Comparison of ENCODE assay signal across 8 mouse cellular contexts in the genomic region with DNA sequence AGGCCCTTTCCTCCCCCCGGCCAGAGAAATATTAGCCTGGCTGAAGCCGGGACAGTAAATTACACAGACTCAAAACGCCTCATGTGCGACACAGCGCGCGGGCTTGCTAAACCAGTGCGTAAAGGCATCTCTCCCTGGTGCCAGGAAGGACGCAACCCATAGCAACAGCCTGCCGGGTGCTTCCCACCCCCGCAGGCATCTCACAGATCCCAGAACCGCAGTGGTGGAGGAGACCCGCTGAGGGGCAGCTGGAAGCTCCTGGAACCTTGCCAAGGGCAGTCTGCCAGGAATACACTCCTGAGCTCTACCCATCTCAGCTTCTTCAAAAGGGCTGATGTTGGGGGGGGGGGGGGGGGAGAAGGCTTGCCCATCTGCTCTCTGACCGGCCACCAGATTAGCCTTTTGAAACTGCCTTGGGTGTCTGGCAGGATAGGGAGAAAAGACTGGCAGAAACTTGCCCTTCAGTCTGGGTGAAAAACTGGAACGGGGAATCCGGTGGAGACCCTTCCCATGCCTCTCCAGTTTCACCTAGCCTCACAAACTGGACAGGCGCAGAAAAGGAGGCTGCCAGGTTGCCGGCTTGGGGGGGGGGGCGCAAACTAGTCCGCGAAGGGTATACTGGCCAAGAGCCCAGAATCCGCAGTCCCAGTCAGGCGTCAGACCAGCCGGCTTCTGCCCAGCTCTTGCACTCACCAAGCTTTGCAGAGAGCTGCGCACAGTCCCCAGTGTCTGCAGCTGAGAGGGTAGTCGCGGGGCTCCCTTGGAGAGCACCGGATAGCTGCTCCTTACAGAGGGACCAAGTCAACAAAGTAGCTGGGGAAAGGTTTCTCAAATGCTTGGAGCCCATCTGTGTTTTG. TPM values are rescaled to one million over a fixed set of nuclear protein-coding genes. Genes with fewer than 3 reads are reported as not detected.
DNase-seq lines count a peak whose midpoint lies in the region; ATAC-seq lines count a peak whose summit lies in the region.

A gene (plus strand): TSS at position 740 of the 857 bp plus-strand sequence.

- under 1% methylated on average over 28 of the region's 28 CpGs for WGBS in hindbrain, embryonic 14.5 days
- 3% methylated on average over 27 of the region's 28 CpGs for WGBS in liver, embryonic 11.5 days

- H3K27ac ChIP-seq in hindbrain, embryonic 14.5 days = peak within 1 kb of the TSS; percentile 43
- H3K27ac ChIP-seq in liver, embryonic 11.5 days (ENCODE audit: low read depth, low read length) = no peak within 1 kb of the TSS

- peak within 1 kb of the TSS; percentile 75 for H3K4me2 ChIP-seq in hindbrain, embryonic 14.5 days (replicated peaks)
- peak within 1 kb of the TSS; percentile 55 for H3K4me2 ChIP-seq in liver, embryonic 11.5 days

- peak; percentile 12 for DNase-seq in cerebellum, adult 11-12 months
- DNase-seq in ovary, postnatal 36 days (ENCODE audit: low spot score) = peak; percentile 9
- DNase-seq in ovary, postnatal 14 days (ENCODE audit: low spot score) = no peak
- peak; percentile 79 for DNase-seq in hindbrain, embryonic 14.5 days (ENCODE audit: low spot score)
- DNase-seq in liver, embryonic 11.5 days (ENCODE audit: low spot score) = no peak
- DNase-seq in right cerebral cortex, postnatal 25 days = peak; percentile 46
- no peak for DNase-seq in spleen, postnatal 36 days (ENCODE audit: low spot score in 2 of 2)

- H3K4me3 ChIP-seq in hindbrain, embryonic 14.5 days (replicated peaks; ENCODE audit: low read length) = peak within 1 kb of the TSS; percentile 32
- H3K4me3 ChIP-seq in liver, embryonic 11.5 days (ENCODE audit: low read depth, low read length) = peak within 1 kb of the TSS; percentile 23; the same call in 1 of the 2 replicates

- H3K27me3 ChIP-seq in hindbrain, embryonic 14.5 days (ENCODE audit: control insufficient read depth, insufficient read depth, low read length) = peaks cover 19% of the 10 kb centered on the region; the same call in 1 of the 2 replicates
- H3K27me3 ChIP-seq in liver, embryonic 11.5 days (replicated peaks; ENCODE audit: control insufficient read depth, insufficient read depth, low read length) = peaks cover 48% of the 10 kb centered on the region

- H3K36me3 ChIP-seq in hindbrain, embryonic 14.5 days (replicated peaks; ENCODE audit: control insufficient read depth, insufficient read depth) = no peaks in the 10 kb centered on the region
- H3K36me3 ChIP-seq in liver, embryonic 11.5 days (ENCODE audit: control insufficient read depth, insufficient read depth, low read length) = no peaks in the 10 kb centered on the region

- ATAC-seq in cerebellum, adult (ENCODE audit: insufficient number of reproducible peaks, low FRiP score, low TSS enrichment) = no peak
- ATAC-seq in hindbrain, embryonic 14.5 days (ENCODE audit: low FRiP score) = peak; percentile 89
- ATAC-seq in liver, embryonic 11.5 days (replicated peaks; ENCODE audit: low FRiP score) = no peak

- no peaks in the 10 kb centered on the region for H3K9me3 ChIP-seq in hindbrain, embryonic 14.5 days (ENCODE audit: control insufficient read depth, low read length)
- no peaks in the 10 kb centered on the region for H3K9me3 ChIP-seq in liver, embryonic 11.5 days (ENCODE audit: control insufficient read depth, low read length)

- H3K9ac ChIP-seq in hindbrain, embryonic 14.5 days = peak within 1 kb of the TSS; percentile 45
- no peak within 1 kb of the TSS for H3K9ac ChIP-seq in liver, embryonic 11.5 days (ENCODE audit: low read depth, low read length)

- peaks cover 14% of the 10 kb centered on the region for H3K4me1 ChIP-seq in hindbrain, embryonic 14.5 days (replicated peaks; ENCODE audit: control insufficient read depth, insufficient read depth, low read length)
- H3K4me1 ChIP-seq in liver, embryonic 11.5 days (replicated peaks; ENCODE audit: control insufficient read depth, insufficient read depth, low read length) = no peaks in the 10 kb centered on the region

RNA-seq across cellular contexts. Expression of the gene that starts here (rescaled TPM):
- 4.6 and 5.8 TPM in 2 replicates for polyA plus RNA-seq in hindbrain, embryonic 14.5 days (2014; fragmentation: Nextera tagmentation; extraction: Ambion mirVana)
- polyA plus RNA-seq in liver, embryonic 11.5 days (2014; fragmentation: Nextera tagmentation; extraction: Ambion mirVana) = 0.05 TPM in 1 of 2 replicates, not detected in the other

Comparison
In these comparisons a context has a peak if more than half of its experiments do, and no peak if none do; other contexts are left out.
1. DNase-seq: peak in cerebellum, adult 11-12 months (single experiment), ovary, postnatal 36 days (single experiment), hindbrain, embryonic 14.5 days (single experiment) and right cerebral cortex, postnatal 25 days (single experiment); none in ovary, postnatal 14 days (single experiment), liver, embryonic 11.5 days (single experiment) and spleen, postnatal 36 days (0 of 2).